Mouse (Mus musculus) 3134 (cell line): ENCODE measurements at regions not wholly inside any gene's neighbourhood (a gene's known extent, or its start where the extent isn't known, plus 50 kb on each side); places are given as distances from the start of the nearest gene placed in this dataset.
"Not testable (repeated sequence)": the region's sequence is repeated elsewhere in the genome, so short reads cannot be mapped to it uniquely, and the experiment has no call there.

ENCODE experiments used
- DNase-seq: peaks from one replicate; pipeline ENCODE4 v3.0.0-alpha.2; 2011; ENCODE audit warnings: low spot score; ENCODE audit not compliant: insufficient read length; ENCODE audit errors: extremely low read depth

DNA sequence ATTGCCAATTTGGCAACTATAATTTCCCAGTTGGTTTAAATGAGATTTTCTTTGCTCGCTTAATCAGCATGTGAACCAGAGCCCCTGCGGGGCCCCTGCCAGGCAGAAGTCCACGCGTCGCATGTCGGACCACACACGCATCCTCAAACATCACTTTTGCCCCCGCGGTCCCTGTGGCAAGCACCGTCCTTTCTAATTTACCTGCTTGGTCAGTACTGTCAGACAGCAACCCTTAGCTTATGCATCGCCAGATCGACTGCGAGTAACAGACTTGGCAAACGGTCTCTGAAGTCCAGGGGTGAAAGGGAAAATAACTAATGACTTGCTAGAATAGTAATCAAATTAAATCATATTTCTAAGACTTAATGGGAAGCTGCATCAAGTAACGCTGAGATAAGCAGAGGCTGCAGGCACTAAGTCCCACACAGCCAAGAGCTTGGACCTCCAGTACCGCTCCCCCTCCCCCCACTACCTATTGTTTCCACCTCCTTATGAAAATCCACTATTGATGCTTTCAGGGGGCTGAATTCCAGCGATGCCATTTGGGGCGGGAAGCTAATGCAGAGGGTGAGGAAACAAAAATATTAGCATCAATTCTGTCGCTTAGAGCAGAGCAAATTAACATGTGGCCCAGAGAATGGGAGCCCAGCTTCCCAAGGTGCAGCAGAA lies 142.0 kb upstream of the Cntnap4 start:
- no peak for DNase-seq

DNA sequence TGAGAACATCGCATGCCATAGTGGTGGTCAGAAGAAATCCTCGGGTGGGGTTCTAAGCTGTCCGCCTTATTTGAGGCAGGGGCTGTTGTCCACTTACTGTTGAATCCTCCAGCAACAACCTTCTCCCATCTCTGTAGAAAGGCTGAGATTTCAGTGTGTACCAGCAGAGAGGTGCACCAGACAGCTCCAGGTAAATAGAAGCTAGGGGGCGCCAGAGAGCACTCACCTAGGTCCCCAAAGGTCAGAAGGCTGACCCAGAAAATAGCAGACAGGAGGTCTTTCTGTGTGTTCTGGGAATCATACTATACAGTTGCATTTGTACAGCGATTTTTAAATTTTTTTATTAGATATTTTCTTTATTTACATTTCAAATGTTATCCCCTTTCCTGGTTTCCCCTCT lies 157.9 kb upstream of the Cntnap4 start:
- DNase-seq, result no peak

DNA sequence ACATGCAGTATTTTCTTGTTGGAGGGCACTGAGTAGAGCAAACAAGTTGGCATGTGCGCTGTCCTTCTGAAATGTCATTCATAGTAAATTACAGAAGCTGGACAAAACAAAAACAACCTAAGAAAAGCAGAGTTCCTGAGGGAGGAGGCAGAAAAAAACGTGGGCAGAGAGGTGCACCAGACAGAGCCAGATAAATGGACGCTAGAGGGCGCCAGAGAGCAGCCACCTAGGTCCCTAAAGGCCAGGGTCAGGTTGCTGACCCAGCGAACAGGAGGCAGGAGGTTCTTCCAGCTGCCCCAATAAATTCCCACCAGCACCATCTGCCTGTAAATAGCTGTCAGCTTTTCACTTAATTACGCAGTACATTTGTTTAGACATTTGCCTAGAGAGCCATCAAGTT lies 158.6 kb upstream of the Cntnap4 start:
- no peak for DNase-seq

DNA sequence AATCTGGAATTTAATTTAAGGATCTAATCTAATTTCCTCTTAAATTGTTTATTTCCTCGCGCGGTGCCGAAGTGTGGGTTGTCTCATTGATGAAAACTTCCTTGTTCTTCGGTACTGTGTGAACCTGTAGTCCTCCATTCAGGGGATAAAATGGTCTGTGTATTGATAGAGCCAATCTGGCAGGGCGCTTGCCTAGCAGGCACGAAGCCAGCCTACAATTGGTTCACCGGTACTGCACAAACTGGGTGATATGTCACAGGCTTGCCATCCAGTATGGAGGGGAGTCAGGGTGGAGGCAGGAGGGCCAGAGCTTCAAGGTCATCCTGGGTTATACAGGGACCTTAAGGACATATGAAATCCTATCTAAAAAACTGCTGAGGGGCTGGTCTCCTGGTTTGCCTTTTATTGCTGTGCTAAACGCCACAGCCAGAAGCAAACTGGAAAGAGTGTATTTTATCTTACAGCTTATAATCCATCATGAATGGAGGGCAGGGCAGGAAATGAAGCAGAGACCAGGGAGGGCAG lies 161.6 kb upstream of the Cntnap4 start:
- DNase-seq, result no peak

DNA sequence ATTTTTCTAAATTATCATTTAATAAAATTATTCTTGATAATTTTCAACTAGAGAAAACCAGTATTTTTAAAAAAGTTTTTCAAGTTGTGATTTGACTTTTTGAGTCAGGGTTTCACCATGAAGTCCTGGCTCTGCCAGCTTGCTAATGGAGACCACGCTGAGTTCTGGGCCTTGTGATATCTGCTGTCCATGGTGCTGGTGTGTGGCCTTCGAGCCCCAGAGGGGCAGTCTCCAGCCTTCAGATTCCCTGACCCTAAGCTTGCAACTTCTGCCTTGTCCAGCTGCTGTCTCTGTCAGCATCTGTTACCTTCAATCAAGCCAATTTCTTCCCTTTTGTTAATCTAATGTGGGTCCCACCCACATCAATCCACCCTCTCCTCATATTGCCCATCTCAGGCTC lies 165.8 kb upstream of the Cntnap4 start:
- DNase-seq, result no peak

DNA sequence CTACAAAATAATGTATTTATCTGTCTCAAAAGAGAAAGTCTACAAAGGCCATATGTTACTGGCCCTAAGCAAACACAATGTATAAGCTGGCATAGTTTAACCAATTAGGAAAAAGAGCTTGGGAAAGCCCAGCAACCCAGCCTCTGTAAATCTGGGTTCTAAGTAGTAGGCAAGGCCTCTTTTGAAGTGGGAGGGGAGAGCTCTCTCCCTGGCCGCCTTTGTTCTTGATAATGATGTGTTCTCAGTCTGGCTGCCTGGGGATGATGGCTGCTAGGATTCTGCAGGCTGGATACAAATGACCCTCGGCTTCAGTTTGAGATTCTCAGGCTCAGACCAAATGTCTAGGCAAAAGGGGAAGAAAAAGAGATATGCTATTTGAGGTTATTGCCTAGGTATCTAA lies 172.4 kb upstream of the Cntnap4 start:
- no peak for DNase-seq

DNA sequence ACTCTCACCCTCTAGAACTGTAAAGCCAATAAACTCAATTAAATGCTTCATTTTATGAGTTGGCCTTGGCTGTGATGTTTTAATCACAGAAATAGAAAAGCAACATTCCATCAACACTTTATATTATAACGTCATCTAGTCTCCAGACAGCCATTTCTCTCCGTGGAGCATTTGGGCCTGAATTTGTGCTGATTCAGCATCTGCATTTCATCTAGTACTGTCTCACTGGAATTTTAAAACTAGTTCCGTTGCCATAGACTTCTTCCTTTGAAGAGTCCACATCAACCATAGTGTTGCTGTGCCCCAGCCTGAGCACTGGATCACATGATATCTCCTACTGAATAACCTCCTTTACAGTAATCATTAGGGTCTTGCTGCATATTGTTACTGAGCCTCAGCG lies 179.7 kb upstream of the Cntnap4 start:
- DNase-seq, result no peak

DNA sequence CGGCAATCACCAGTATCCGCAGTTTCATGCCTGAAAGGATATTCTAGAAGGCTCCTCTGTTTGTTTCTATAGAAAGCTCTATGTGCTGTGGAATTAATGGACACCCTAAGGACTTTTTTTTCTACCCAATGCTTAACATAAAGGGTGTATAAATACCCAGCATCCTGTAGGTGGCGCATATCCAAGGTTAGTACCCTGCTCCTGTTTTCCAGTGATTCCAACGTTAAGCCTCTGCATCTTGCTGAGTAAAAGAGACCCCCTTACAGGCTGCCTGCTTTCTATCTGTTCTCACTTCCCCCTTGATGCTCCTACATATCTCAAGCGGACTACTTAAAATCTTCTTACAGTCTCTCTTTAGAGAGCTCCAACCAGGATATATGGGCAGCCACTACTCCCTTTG lies 221.5 kb upstream of the Cntnap4 start:
- DNase-seq, result no peak

DNA sequence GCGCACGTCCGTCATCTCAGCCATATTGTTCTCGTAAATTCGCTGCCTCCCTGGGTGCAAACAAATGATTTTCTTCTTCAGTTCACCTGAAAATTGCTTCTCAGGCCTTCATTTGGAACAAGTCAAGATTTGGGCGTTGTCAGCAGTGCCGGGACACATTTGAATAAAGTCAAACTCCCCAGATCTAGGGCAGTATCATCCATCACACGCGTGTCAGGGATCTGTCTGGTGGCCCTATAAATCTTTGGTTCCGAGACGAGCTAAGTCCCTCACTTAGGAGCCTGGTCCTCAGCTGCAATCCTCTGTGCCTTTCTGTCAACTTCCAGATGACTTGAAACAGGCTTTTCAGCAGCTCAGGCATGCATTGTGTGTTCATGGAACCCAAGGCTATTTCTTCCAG lies 236.7 kb upstream of the Cntnap4 start:
- DNase-seq, result no peak

DNA sequence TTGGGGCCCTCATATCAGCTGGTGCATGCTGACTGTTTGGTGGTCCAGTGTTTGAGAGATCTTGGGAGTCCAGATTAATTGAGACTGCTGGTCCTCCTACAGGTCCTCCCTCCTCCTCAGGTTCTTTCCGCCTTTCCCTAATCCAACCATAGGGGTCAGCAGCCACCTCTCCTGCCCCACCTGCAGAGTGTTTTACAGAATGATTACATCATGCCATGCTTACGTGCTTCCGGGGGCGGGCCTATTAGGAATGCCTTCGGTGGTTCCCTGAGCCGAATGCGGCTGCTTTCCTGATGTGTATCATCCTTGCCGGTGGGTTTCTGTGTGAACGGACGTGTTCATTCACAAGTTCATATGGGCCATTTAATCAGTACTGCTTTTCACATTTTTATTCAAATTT lies 237.8 kb upstream of the Cntnap4 start:
- no peak for DNase-seq

DNA sequence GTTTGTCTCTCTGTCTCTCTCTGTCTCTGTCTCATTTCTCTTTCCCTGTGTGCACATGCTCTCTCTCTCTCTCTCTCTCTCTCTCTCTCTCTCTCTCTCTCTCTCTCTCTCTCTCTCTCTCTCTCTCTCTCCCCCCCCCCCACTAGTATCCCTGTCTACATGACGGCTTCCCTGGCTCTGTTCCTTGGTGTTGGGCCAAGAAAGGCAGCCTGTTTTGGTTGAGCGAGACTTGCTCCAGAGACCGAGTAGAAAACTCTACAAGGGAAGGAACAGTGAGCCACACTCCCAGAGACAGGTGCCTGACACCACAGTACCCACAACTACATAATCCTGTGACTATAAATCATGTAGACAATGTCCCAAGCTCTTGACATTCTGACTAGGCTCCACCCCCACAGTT lies 260.0 kb upstream of the Cntnap4 start:
- no peak for DNase-seq

DNA sequence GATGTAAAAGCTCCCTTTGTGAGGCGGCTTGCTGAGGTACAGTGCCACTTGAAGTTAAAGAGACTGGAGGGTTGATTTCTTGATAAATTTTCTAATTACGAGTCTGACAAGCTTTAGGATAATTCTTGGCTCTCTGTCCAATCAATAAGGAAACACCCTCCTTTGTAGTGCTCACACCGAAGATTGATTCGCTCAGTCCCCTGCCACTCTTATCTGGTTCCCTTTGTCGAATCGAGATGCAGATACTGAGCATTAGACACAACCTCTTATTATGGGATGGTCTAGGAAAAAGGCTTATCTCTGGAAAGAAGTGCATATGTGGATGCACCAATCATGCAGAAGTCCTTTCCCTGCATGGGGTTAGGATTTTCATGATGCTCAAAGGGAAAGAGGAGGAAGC lies 261.5 kb upstream of the Cntnap4 start:
- no peak for DNase-seq

DNA sequence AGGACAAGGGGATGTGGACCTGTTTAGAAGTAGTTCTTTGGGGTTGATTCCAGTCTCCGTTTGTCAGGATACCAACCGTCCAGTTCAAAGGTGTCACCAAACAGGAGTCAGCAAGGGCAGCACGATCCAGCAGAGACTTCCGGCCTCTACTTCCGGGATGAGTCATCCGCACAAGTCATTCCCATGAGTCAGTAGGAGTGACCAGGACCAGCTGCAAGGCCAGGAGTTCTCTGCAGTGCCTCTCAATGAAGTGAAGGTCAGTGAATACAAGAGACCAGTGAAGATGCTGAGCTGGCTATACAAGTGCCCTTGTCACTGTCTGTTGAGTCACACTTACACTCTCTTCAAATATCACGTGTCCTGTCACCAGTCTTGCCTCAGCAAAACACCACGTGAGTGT lies 272.8 kb upstream of the Cntnap4 start:
- DNase-seq, result peak; percentile 30

DNA sequence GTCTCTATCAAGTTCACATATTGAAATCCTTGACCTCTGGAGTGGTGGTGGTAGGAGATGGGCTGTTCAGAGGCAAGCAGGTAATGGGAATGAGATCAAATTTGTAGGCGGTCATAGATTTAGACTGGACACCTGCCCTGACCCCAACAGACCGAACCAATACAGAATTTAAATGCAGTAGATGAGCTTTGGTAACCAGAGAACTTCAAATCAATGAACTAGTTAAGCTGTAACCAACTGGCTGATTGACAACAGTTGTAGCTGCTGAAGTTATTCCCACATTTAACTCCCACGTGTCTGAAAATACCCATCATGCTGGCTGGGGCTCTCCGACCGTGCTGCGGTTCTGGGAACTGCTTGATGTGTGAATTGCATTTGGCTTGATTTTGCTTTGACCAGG lies 268.5 kb upstream of the Gm6793 start:
- DNase-seq, result no peak

DNA sequence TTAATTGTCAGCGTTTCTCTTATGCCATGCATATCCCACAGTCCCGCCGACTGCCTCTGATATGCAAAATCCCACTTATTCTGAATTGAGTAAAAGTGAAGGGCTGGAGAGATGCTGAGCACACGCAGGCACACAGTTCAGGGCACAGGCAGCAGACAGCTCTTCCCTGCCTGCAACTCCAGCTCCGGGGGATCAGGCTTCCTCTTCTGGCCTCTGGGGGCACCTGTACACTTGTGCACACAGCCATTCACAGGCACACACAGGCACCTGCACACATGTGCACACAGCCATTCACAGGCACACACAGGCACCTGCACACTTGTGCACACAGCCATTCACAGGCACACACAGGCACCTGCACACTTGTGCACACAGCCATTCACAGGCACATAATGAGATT lies 254.8 kb upstream of the Gm6793 start:
- no peak for DNase-seq

DNA sequence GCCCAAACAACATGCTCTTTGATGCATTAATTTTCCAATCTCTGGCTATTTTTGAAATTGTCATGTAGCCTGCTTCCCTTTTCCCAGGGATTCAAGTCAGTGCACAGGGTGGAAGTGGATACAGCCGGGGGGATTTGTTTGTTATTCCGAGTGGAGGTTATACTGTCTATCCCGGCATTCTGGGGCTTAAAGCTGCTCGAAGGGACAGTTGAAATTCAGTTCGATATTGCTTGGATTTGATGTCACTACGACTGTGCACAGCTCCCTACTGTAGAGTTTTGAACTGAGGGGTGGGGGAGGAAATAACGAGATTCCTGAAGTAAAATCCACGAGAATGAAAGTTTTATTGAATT lies 254.4 kb upstream of the Gm6793 start:
- no peak for DNase-seq

DNA sequence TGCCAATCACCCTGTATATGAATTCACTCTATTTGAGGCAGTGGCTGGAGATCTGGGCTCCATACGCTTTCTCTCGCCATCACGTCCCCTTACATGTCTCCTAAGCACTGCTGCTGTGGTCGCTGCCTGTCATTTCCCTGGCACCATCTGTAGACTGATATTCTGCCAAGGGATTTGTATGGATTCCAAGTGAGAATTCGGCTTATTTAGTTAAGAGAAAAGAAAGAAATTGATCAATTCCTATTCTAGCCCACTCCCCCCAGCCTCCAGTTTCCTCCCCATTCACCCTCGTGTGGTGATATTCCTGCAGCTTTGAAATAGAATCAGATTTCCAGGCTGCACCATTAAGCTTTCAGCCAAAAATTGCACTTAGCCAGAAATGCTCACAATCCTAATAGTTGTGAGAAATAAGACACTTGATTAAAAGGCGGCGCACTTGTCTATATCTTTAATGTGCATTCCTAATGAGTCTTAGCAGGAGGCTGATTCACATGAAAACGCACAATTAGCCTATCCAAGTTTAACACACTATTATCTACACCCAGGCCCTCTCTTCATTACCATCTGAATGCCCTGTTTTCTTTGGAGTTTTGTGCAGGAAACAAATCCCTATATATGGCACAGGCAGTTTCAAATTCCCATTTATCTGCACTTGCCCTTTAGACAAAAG lies 253.8 kb upstream of the Gm6793 start:
- DNase-seq, result no peak

DNA sequence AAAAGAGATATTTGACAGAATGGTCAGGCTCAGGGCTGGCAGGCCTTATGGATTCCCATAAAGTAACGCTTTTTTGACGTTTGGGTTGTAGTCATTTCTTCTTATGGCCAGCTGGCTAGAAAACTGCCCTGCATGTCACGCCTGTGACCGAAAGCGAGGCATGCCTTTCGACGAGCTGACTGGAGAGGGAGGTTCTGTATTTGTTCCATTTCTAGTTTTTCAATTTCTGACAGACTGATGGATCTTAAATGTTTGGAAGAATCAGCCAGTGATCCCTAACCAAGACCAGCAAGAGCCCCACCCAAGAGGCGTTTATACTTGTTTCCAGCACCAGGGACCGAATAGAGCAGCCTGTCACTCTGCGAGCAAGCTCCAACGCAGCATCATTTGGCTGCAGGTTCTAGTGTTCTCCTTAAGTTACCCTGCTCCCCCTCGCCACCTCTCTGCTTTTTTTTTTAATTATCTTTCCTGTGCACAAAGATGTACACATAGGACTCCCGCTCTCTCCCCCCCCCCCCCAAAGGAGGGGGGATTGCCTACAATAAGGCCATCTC lies 243.2 kb upstream of the Gm6793 start:
- DNase-seq, result no peak

DNA sequence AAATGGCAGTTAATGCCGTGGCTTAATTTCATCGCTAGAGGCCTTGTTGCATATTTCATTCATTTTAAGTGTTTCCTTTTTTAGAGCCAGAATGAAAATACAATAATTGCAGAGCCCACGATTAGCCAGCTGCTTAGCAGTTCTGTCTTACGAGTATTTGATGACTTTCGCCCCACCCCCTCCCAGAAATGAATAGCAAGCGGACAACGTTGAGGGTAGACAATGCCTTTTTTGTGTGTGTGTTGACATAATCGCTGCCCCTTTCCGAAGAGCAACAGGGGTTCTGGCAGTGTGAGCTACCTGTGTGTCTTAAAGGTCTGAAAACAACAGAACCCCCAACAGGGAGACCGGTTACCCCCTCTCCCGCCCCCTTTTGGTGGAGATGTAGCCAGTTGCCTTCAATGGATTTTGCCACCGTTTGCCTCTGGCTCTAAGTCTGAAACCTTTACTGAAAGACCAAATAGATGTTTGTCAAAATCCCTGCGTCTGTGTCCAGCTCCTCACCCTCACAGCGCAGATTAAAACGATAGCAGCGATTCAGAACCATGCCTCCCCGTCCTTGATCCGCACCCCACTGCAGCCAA lies 242.6 kb upstream of the Gm6793 start:
- no peak for DNase-seq

DNA sequence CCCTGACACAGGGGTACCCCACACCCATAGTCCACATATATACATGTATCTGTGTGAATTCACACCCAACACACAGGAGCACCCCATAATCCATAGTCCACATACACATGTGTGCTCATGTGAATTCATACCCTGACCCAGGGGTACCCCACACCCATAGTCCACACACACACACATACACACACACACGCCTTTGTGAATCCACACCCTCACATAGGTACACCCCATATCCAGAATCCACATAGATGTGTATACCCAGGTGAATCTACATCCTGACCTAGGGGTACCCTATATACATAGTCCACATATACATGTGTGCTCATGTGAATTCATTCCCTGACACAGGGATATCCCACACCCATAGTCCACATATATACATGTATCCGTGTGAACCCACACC lies 231.8 kb upstream of the Gm6793 start:
- not testable (repeated sequence) for DNase-seq

DNA sequence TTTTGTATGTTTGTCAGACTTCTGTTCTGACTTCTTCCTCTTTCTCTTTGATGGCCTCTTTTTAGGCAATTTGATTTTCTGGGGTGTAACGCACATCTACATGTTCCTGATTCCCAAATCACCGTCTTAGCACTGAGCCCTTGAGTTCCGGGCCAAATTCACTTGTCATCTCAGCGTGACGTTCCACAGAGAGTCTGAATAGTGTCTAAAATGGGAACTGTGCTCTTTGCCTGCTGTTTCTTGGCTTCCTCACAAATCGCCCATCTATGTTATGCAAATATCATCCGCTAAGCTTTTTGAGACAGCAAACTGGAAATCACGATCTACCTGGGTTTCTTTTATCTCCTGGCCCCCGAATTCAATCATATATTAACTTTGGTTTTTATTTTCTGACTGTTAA lies 223.8 kb upstream of the Gm6793 start:
- no peak for DNase-seq

DNA sequence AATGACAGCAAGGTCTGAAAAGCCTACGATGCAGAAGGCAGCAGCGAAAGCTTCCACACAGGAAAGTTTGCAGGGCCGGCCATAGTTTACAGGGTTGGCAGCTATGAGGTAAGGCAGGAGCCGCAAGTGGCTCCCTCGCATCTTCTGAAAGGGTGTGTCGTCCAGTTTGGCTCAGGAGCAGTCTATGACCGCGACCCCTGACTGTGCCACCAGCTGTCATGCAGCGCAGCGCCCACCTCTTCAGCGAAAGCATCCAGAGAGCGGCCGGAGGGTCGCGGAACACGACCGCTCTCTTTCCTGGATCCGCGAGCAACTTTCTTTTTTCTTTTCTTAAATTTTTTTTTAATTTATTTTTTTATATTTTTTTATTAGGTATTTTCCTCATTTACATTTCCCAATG lies 221.9 kb upstream of the Gm6793 start:
- DNase-seq, result not testable (repeated sequence)
